12 mouse cellular contexts compared by ENCODE assay signal in genomic region chr9:41070761-41071181, GRCm38 (mm10).
DNase-seq lines count a peak whose midpoint lies in the region; ATAC-seq and TF ChIP-seq lines count a peak whose summit lies in the region.
"Had no signal": no experiment of that assay in that cellular context is flagged by ENCODE, and none has a peak within 500 bp of the region (broad histone marks: within the 10 kb centered on the region; RNA-seq: fewer than 3 reads in every experiment).

No protein-coding gene starts in this region.

- no peak overlapping the region for H3K4me3 ChIP-seq in lung, embryonic 14.5 days (ENCODE audit: low read depth, low read length)
- no peak overlapping the region for H3K4me3 ChIP-seq in liver, embryonic 12.5 days
- H3K4me3 ChIP-seq: forebrain, embryonic 15.5 days; heart, embryonic 15.5 days; kidney, embryonic 15.5 days; midbrain, embryonic 12.5 days had no signal

- TF ChIP-seq CTCF in lung, embryonic 14.5 days (IDR thresholded peaks at IDR 0.05; ENCODE audit: low read depth): peak; percentile 30; the same call in 1 of the 2 replicates

- H3K27ac ChIP-seq in lung, embryonic 14.5 days (ENCODE audit: low read depth): no peak overlapping the region
- peak overlapping the region; percentile 45 for H3K27ac ChIP-seq in liver, embryonic 12.5 days
- H3K27ac ChIP-seq: forebrain, embryonic 15.5 days; heart, embryonic 15.5 days; kidney, embryonic 15.5 days; midbrain, embryonic 12.5 days had no signal

- no peaks in the 10 kb centered on the region for H3K9me3 ChIP-seq in lung, embryonic 14.5 days (ENCODE audit: low read depth, low read length)
- H3K9me3 ChIP-seq in liver, embryonic 12.5 days (replicated peaks): no peaks in the 10 kb centered on the region
- H3K9me3 ChIP-seq: forebrain, embryonic 15.5 days; heart, embryonic 15.5 days; kidney, embryonic 15.5 days; midbrain, embryonic 12.5 days had no signal

- DNase-seq in embryo, embryonic 9.5 days (ENCODE audit: extremely low spot score): peak; percentile 10
- no peak for DNase-seq in embryo, embryonic 11 days
- DNase-seq in lung, embryonic 14.5 days: peak; percentile 61
- DNase-seq in lung, postnatal 10 days: no peak
- DNase-seq in spleen, postnatal 10 days (ENCODE audit: low spot score in 2 of 2): peak; percentile 50 to 55
- no peak for DNase-seq in cerebellum, postnatal 36 days
- no peak for DNase-seq in ovary, postnatal 10 days (ENCODE audit: low spot score)

- H3K4me2 ChIP-seq in lung, embryonic 14.5 days: no peak overlapping the region
- peak overlapping the region; percentile 14; the same call in 1 of the 2 replicates for H3K4me2 ChIP-seq in liver, embryonic 12.5 days
- H3K4me2 ChIP-seq: forebrain, embryonic 15.5 days; heart, embryonic 15.5 days; kidney, embryonic 15.5 days; midbrain, embryonic 12.5 days had no signal

- H3K4me1 ChIP-seq in lung, embryonic 14.5 days (ENCODE audit: insufficient read depth): peaks cover 9% of the 10 kb centered on the region; the same call in 1 of the 2 replicates
- peaks cover 80% of the 10 kb centered on the region for H3K4me1 ChIP-seq in liver, embryonic 12.5 days

- WGBS in lung, embryonic 14.5 days: 43% methylated on average over 5 of the region's 5 CpGs
- 13% methylated on average over 5 of the region's 5 CpGs for WGBS in liver, embryonic 12.5 days (ENCODE audit: insufficient replicate concordance)

- peak; percentile 33; the same call in 1 of the 2 replicates for ATAC-seq in lung, embryonic 14.5 days (ENCODE audit: insufficient read depth)
- no peak for ATAC-seq in liver, embryonic 12.5 days
- ATAC-seq: forebrain, embryonic 15.5 days had no signal

- no peaks in the 10 kb centered on the region for H3K27me3 ChIP-seq in lung, embryonic 14.5 days (ENCODE audit: insufficient read depth, low read length)
- 0 out of 2 replicates have a peak, but pooled peaks cover 3% of the 10 kb centered on the region for H3K27me3 ChIP-seq in liver, embryonic 12.5 days (replicated peaks)
- H3K27me3 ChIP-seq: forebrain, embryonic 15.5 days; heart, embryonic 15.5 days; kidney, embryonic 15.5 days; midbrain, embryonic 12.5 days had no signal

- no peak overlapping the region for H3K9ac ChIP-seq in lung, embryonic 14.5 days
- no peak overlapping the region for H3K9ac ChIP-seq in liver, embryonic 12.5 days
- H3K9ac ChIP-seq: forebrain, embryonic 15.5 days; heart, embryonic 15.5 days; kidney, embryonic 15.5 days; midbrain, embryonic 12.5 days had no signal

- H3K36me3 ChIP-seq in lung, embryonic 14.5 days (ENCODE audit: insufficient read depth): no peaks in the 10 kb centered on the region
- H3K36me3 ChIP-seq in liver, embryonic 12.5 days: no peaks in the 10 kb centered on the region
- H3K36me3 ChIP-seq: forebrain, embryonic 15.5 days; heart, embryonic 15.5 days; kidney, embryonic 15.5 days; midbrain, embryonic 12.5 days had no signal

Comparison
In these comparisons a context has a peak if more than half of its experiments do, and no peak if none do; other contexts are left out.
1. DNase-seq: peak in embryo, embryonic 9.5 days (single experiment), lung, embryonic 14.5 days (single experiment) and spleen, postnatal 10 days (2 of 2); none in embryo, embryonic 11 days (single experiment), lung, postnatal 10 days (single experiment), cerebellum, postnatal 36 days (0 of 2) and ovary, postnatal 10 days (single experiment).